Mouse (Mus musculus): ENCODE results near the gene BC030499. TPM values are rescaled to one million over a fixed set of nuclear protein-coding genes. Genes with fewer than 3 reads are reported as not detected.
A peak's percentile ranks its signal among the peaks of the same experiment; 100 is the strongest.
"Not testable (repeated sequence)": the region's sequence is repeated elsewhere in the genome, so short reads cannot be mapped to it uniquely, and the experiment has no call there.

Gene BC030499
- total RNA-seq (2021), result 1 to 10 TPM in 1 of 2 experiments, under 1 TPM in 1; 0.47 to 1.8 TPM
- long read RNA-seq, result 0 reads

- no peak for DNase-seq (ENCODE audit: low spot score in 2 of 2)
These were observed at the start of gene BC030499 for GRCm38 (mm10) chr11:78290654-78291053. BC030499 (plus strand) TSS chr11:78290841.

- no peak for DNase-seq (ENCODE audit: low spot score in 2 of 2)
These were observed 45.4 kb upstream of the BC030499 start for GRCm38 (mm10) chr11:78245261-78245626.

- peak; percentile 81 to 85 for DNase-seq (ENCODE audit: low spot score in 2 of 2)
These were observed 44.9 kb upstream of the BC030499 start, which contains the start of the genes Sdf2 and Supt6 for GRCm38 (mm10) chr11:78245627-78246317. Sdf2 (plus strand) TSS chr11:78245746. Supt6 (minus strand) TSS chr11:78245987.

- no peak for DNase-seq (ENCODE audit: low spot score in 2 of 2)
These were observed 44.2 kb upstream of the BC030499 start for GRCm38 (mm10) chr11:78246318-78247011.

- DNase-seq (ENCODE audit: low spot score in 2 of 2), result no peak
These were observed 43.7 kb upstream of the BC030499 start for GRCm38 (mm10) chr11:78247012-78247348.

GRCm38 (mm10) chr11:78247727-78248140 lies 42.9 kb upstream of the BC030499 start:
- no peak for DNase-seq (ENCODE audit: low spot score in 2 of 2)

- DNase-seq (ENCODE audit: low spot score in 2 of 2), result no peak
These were observed 34.0 kb upstream of the BC030499 start for GRCm38 (mm10) chr11:78256618-78257017.

- DNase-seq (ENCODE audit: low spot score in 2 of 2), result no peak
These were observed 30.0 kb upstream of the BC030499 start for GRCm38 (mm10) chr11:78260489-78261258.

GRCm38 (mm10) chr11:78261380-78262352 lies 29.0 kb upstream of the BC030499 start, which contains the start of gene 2610507B11Rik:
2610507B11Rik (plus strand) TSS chr11:78261752.
- DNase-seq (ENCODE audit: low spot score in 2 of 2), result peak; percentile 85 to 92

GRCm38 (mm10) chr11:78262550-78262949 lies 28.1 kb upstream of the BC030499 start:
- peak; percentile 33 to 53 for DNase-seq (ENCODE audit: low spot score in 2 of 2)

- DNase-seq (ENCODE audit: low spot score in 2 of 2), result no peak
These were observed 25.1 kb upstream of the BC030499 start for GRCm38 (mm10) chr11:78265571-78265970.

GRCm38 (mm10) chr11:78271986-78272385 lies 18.7 kb upstream of the BC030499 start:
- DNase-seq (ENCODE audit: low spot score in 2 of 2), result peak; percentile 31 to 46

- DNase-seq (ENCODE audit: low spot score in 2 of 2), result no peak
These were observed 15.0 kb upstream of the BC030499 start for GRCm38 (mm10) chr11:78275596-78275995.

GRCm38 (mm10) chr11:78276169-78276568 lies 14.5 kb upstream of the BC030499 start:
- not testable (repeated sequence) for DNase-seq (ENCODE audit: low spot score in 2 of 2)

- no peak for DNase-seq (ENCODE audit: low spot score in 2 of 2)
These were observed 11.8 kb upstream of the BC030499 start for GRCm38 (mm10) chr11:78278853-78279252.

- DNase-seq (ENCODE audit: low spot score in 2 of 2), result peak in 1 of 2 experiments; percentile 41
These were observed 11.1 kb upstream of the BC030499 start for GRCm38 (mm10) chr11:78279586-78279985.

GRCm38 (mm10) chr11:78289146-78289763 lies 1.4 kb upstream of the BC030499 start:
- no peak for DNase-seq (ENCODE audit: low spot score in 2 of 2)

- DNase-seq (ENCODE audit: low spot score in 2 of 2), result no peak
These were observed 3.9 kb downstream of the BC030499 start for GRCm38 (mm10) chr11:78294585-78294984.

- DNase-seq (ENCODE audit: low spot score in 2 of 2), result no peak
These were observed 10.3 kb downstream of the BC030499 start for GRCm38 (mm10) chr11:78300917-78301316.
